Mouse (Mus musculus) neural tube, embryonic 10.5 days (tissue): ENCODE results near the gene Sox12.

Experiments
- DNase-seq: peaks from one replicate; pipeline ENCODE4 v3.0.0-alpha.2; 2017; ENCODE audit warnings: low spot score; ENCODE audit errors: extremely low spot score

The Sox12 gene

GRCm38 (mm10) chr2:152406126-152406525 is 8.3 kb upstream of the Sox12 start:
- peak; percentile 94 for DNase-seq

- no peak for DNase-seq
These were observed 1.3 kb upstream of the Sox12 start for GRCm38 (mm10) chr2:152399122-152399542.

- DNase-seq, result peak; percentile 88
These were observed 828 bp upstream of the Sox12 start for GRCm38 (mm10) chr2:152398691-152399090.

GRCm38 (mm10) chr2:152397004-152397589 is 766 bp downstream of the Sox12 start:
- DNase-seq, result peak; percentile 83

GRCm38 (mm10) chr2:152396110-152397003 is 1.5 kb downstream of the Sox12 start:
- peak; percentile 94 for DNase-seq

GRCm38 (mm10) chr2:152395271-152395920 is 2.5 kb downstream of the Sox12 start:
- DNase-seq, result peak; percentile 22

- peak; percentile 25 for DNase-seq
These were observed 4.4 kb downstream of the Sox12 start for GRCm38 (mm10) chr2:152393225-152394017.

- DNase-seq, result peak; percentile 42
These were observed 5.1 kb downstream of the Sox12 start for GRCm38 (mm10) chr2:152392786-152393185.

- no peak for DNase-seq
These were observed 13.7 kb downstream of the Sox12 start for GRCm38 (mm10) chr2:152384191-152384590.

- no peak for DNase-seq
These were observed 21.5 kb downstream of the Sox12 start, which contains the start of gene Nrsn2 for GRCm38 (mm10) chr2:152376345-152376741. Gene Nrsn2, minus strand, starts transcription at chr2:152376638.

GRCm38 (mm10) chr2:152375652-152376344 is 22.1 kb downstream of the Sox12 start:
- peak; percentile 53 for DNase-seq

- no peak for DNase-seq
These were observed 24.3 kb downstream of the Sox12 start for GRCm38 (mm10) chr2:152373547-152373946.

GRCm38 (mm10) chr2:152372661-152373060 is 25.2 kb downstream of the Sox12 start:
- no peak for DNase-seq

- DNase-seq, result no peak
These were observed 25.8 kb downstream of the Sox12 start for GRCm38 (mm10) chr2:152372104-152372503.

GRCm38 (mm10) chr2:152368532-152369140 is 29.2 kb downstream of the Sox12 start:
- DNase-seq, result peak; percentile 67

- DNase-seq, result no peak
These were observed 29.9 kb downstream of the Sox12 start for GRCm38 (mm10) chr2:152367917-152368316.

GRCm38 (mm10) chr2:152363245-152364147 is 34.4 kb downstream of the Sox12 start:
- peak; percentile 75 for DNase-seq

GRCm38 (mm10) chr2:152361193-152361592 is 36.7 kb downstream of the Sox12 start:
- no peak for DNase-seq

- DNase-seq, result no peak
These were observed 37.5 kb downstream of the Sox12 start for GRCm38 (mm10) chr2:152360271-152360775.
